Mouse (Mus musculus) MEL (cell line): ENCODE measurements around the gene Med15. TPM values are rescaled to one million over a fixed set of nuclear protein-coding genes. Genes with fewer than 3 reads are reported as not detected.

Experiments used
- DNase-seq: peaks from one replicate; pipeline ENCODE4 v3.0.0; 2011; ENCODE audit warnings: low read depth, low spot score
- H3K27ac ChIP-seq: 2 replicates; pipeline ENCODE4 v1.5.1; 2012; ENCODE audit warnings: low read depth, mild to moderate bottlenecking, control low read depth, low read length, moderate library complexity; ENCODE audit not compliant: control insufficient read depth
- H3K27me3 ChIP-seq, 2 experiments: fragments of 150-350 bp in 1 of 2; sonication (generic) in 1 of 2; 2 replicates each; pipeline ENCODE4 v1.6.1; 2012; ENCODE audit warnings: low read length in 2 of 2, mild to moderate bottlenecking in 2 of 2, improper control_type of control experiment in 1 of 2, moderate library complexity in 1 of 2; ENCODE audit not compliant: insufficient read depth in 2 of 2, control insufficient read depth in 1 of 2
- H3K36me3 ChIP-seq, 2 experiments: 2 replicates each; pipeline ENCODE4 v1.6.1; 2012 to 2014; ENCODE audit warnings: low read length in 2 of 2, improper control_type of control experiment in 1 of 2, inconsistent platforms in 1 of 2, mild to moderate bottlenecking in 1 of 2; ENCODE audit not compliant: insufficient read depth in 2 of 2, control insufficient read depth in 1 of 2
- H3K4me1 ChIP-seq, 2 experiments: fragments of 150-350 bp in 1 of 2; sonication (generic) in 1 of 2; 2 replicates each; pipeline ENCODE4 v1.6.1; 2012; ENCODE audit warnings: low read length in 2 of 2, improper control_type of control experiment in 1 of 2, mild to moderate bottlenecking in 1 of 2; ENCODE audit not compliant: insufficient read depth in 2 of 2, control insufficient read depth in 1 of 2
- H3K4me3 ChIP-seq, 2 experiments: fragments of 150-350 bp in 1 of 2; sonication (generic) in 1 of 2; 2 replicates each; pipeline ENCODE4 v1.5.1; 2012; ENCODE audit warnings: low read depth in 2 of 2, low read length in 2 of 2, mild to moderate bottlenecking in 2 of 2, moderate library complexity in 2 of 2, control low read depth in 1 of 2, improper control_type of control experiment in 1 of 2; ENCODE audit not compliant: control insufficient read depth in 1 of 2, insufficient read depth in 1 of 2
- H3K79me2 ChIP-seq: 2 replicates; pipeline ENCODE4 v1.6.1; 2012; ENCODE audit warnings: mild to moderate bottlenecking, low read length, moderate library complexity; ENCODE audit not compliant: control insufficient read depth, poor library complexity, insufficient read depth
- H3K9ac ChIP-seq: 2 replicates; pipeline ENCODE4 v1.6.1; 2012; ENCODE audit warnings: low read depth, mild to moderate bottlenecking, control low read depth, low read length, moderate library complexity; ENCODE audit not compliant: control insufficient read depth, poor library complexity, severe bottlenecking
- H3K9me3 ChIP-seq: fragments of 150-350 bp; sonication (generic); replicated peaks from 2 replicates; pipeline ENCODE4 v1.6.1; 2012; ENCODE audit warnings: mild to moderate bottlenecking, low read length, improper control_type of control experiment, moderate library complexity; ENCODE audit not compliant: insufficient read depth
- CHD1 ChIP-seq: IDR thresholded peaks from 2 replicates; pipeline ENCODE4 v1.6.1; 2012; ENCODE audit warnings: low read depth, mild to moderate bottlenecking, inconsistent platforms, low read length, improper control_type of control experiment
- CHD2 ChIP-seq: IDR thresholded peaks from 2 replicates; pipeline ENCODE4 v1.6.1; 2011; ENCODE audit warnings: low read length, improper control_type of control experiment
- CTCF ChIP-seq, 3 experiments: IDR thresholded peaks in 2 of 3; conservative IDR thresholded peaks in 1 of 3; 2 replicates each; pipeline ENCODE4 v1.5.1; 2011 to 2012; ENCODE audit warnings: low read length in 3 of 3, low read depth in 2 of 3, mild to moderate bottlenecking in 2 of 3, improper control_type of control experiment in 1 of 3, inconsistent platforms in 1 of 3, mixed read lengths in 1 of 3, moderate library complexity in 1 of 3; ENCODE audit not compliant: control insufficient read depth in 1 of 3, insufficient read depth in 1 of 3, poor library complexity in 1 of 3, severe bottlenecking in 1 of 3
- E2F4 ChIP-seq: IDR thresholded peaks from 2 replicates; pipeline ENCODE4 v1.6.1; 2011; ENCODE audit warnings: low read depth, low read length, improper control_type of control experiment, borderline replicate concordance
- ELF1 ChIP-seq: IDR thresholded peaks from 2 replicates; pipeline ENCODE4 v1.6.1; 2014; ENCODE audit warnings: low read depth, mild to moderate bottlenecking, inconsistent platforms, low read length, improper control_type of control experiment, moderate library complexity
- EP300 ChIP-seq, 2 experiments: IDR thresholded peaks; 2 replicates each; pipeline ENCODE4 v1.6.1; 2011; ENCODE audit warnings: improper control_type of control experiment in 2 of 2, low read length in 2 of 2, low read depth in 1 of 2, mild to moderate bottlenecking in 1 of 2
- ETS1 ChIP-seq: IDR thresholded peaks from 2 replicates; pipeline ENCODE4 v1.6.1; 2012; ENCODE audit warnings: low read depth, mild to moderate bottlenecking, inconsistent platforms, low read length, improper control_type of control experiment, moderate library complexity
- GATA1 ChIP-seq: IDR thresholded peaks from 2 replicates; pipeline ENCODE4 v1.6.1; 2011; ENCODE audit warnings: low read depth, low read length, improper control_type of control experiment
- JUND ChIP-seq: IDR thresholded peaks from 2 replicates; pipeline ENCODE4 v1.6.1; 2011; ENCODE audit warnings: low read depth, mild to moderate bottlenecking, improper control_type of control experiment, low read length
- KAT2A ChIP-seq: conservative IDR thresholded peaks from 2 replicates; pipeline ENCODE4 v1.6.1; 2012; ENCODE audit warnings: low read depth, low read length, improper control_type of control experiment, inconsistent platforms
- MAFK ChIP-seq: IDR thresholded peaks from 2 replicates; pipeline ENCODE4 v1.6.1; 2011; ENCODE audit warnings: low read depth, mild to moderate bottlenecking, low read length, improper control_type of control experiment, borderline replicate concordance
- MAZ ChIP-seq: IDR thresholded peaks from 2 replicates; pipeline ENCODE4 v1.6.1; 2012; ENCODE audit warnings: low read depth, mild to moderate bottlenecking, inconsistent platforms, low read length, improper control_type of control experiment
- MEF2A ChIP-seq: IDR thresholded peaks from 2 replicates; pipeline ENCODE4 v1.6.1; 2014; ENCODE audit warnings: low read depth, mild to moderate bottlenecking, inconsistent platforms, low read length, improper control_type of control experiment; ENCODE audit not compliant: poor library complexity, insufficient replicate concordance, severe bottlenecking; ENCODE audit errors: extremely low read depth
- MYC ChIP-seq: IDR thresholded peaks from 2 replicates; pipeline ENCODE4 v1.6.1; 2011; ENCODE audit warnings: low read depth, mild to moderate bottlenecking, low read length, improper control_type of control experiment, moderate library complexity
- NRF1 ChIP-seq: IDR thresholded peaks from 2 replicates; pipeline ENCODE4 v1.6.1; 2014; ENCODE audit warnings: low read depth, mild to moderate bottlenecking, inconsistent platforms, low read length, improper control_type of control experiment, moderate library complexity; ENCODE audit not compliant: poor library complexity, insufficient read depth, severe bottlenecking
- POLR2AphosphoS5 ChIP-seq: IDR thresholded peaks from 2 replicates; pipeline ENCODE4 v1.6.1; 2012; ENCODE audit warnings: low read depth, borderline replicate concordance, mild to moderate bottlenecking, inconsistent platforms, low read length, moderate library complexity, mixed read lengths
- RAD21 ChIP-seq: IDR thresholded peaks from 2 replicates; pipeline ENCODE4 v1.6.1; 2011; ENCODE audit warnings: mild to moderate bottlenecking, low read depth, low read length, improper control_type of control experiment
- SIN3A ChIP-seq: IDR thresholded peaks from 2 replicates; pipeline ENCODE4 v1.6.1; 2012; ENCODE audit warnings: low read length, improper control_type of control experiment, inconsistent platforms
- SMC3 ChIP-seq: IDR thresholded peaks from 2 replicates; pipeline ENCODE4 v1.6.1; 2011; ENCODE audit warnings: low read depth, low read length, improper control_type of control experiment
- TBP ChIP-seq: IDR thresholded peaks from 2 replicates; pipeline ENCODE4 v1.8.0; 2011; ENCODE audit warnings: low read depth, low read length, improper control_type of control experiment
- TCF12 ChIP-seq: IDR thresholded peaks from 2 replicates; pipeline ENCODE4 v1.6.1; 2014; ENCODE audit warnings: low read depth, mild to moderate bottlenecking, inconsistent platforms, low read length, improper control_type of control experiment, moderate library complexity
- USF2 ChIP-seq, 2 experiments: IDR thresholded peaks; 2 replicates each; pipeline ENCODE4 v1.6.1; 2011 to 2012; ENCODE audit warnings: improper control_type of control experiment in 2 of 2, low read length in 2 of 2, borderline replicate concordance in 1 of 2, inconsistent platforms in 1 of 2, low read depth in 1 of 2, mild to moderate bottlenecking in 1 of 2; ENCODE audit not compliant: insufficient read depth in 1 of 2
- ZMIZ1 ChIP-seq: IDR thresholded peaks from 2 replicates; pipeline ENCODE4 v1.6.1; 2012; ENCODE audit warnings: low read depth, mild to moderate bottlenecking, inconsistent platforms, low read length, improper control_type of control experiment, moderate library complexity
- ZNF384 ChIP-seq: IDR thresholded peaks from 2 replicates; pipeline ENCODE4 v1.6.1; 2012; ENCODE audit warnings: low read depth, mild to moderate bottlenecking, inconsistent platforms, low read length, improper control_type of control experiment
- polyA plus RNA-seq, 2 experiments: library from polyadenylated mRNA; stranded (reverse) in 1 of 2; unstranded in 1 of 2; fragments of >175 nt in 1 of 2; fragments of >200 nt in 1 of 2; gene quantifications; 2 replicates each; pipeline versions ENCODE4 v1.2.1 to v1.2.4; 2012; ENCODE audit warnings: low replicate concordance in 2 of 2, low read depth in 1 of 2; ENCODE audit not compliant: insufficient read length in 2 of 2, insufficient read depth in 1 of 2, missing spikeins in 1 of 2
- total RNA-seq: library from RNA; depleted of rRNA; stranded (reverse); fragments of 300-350 nt; gene quantifications from 2 replicates; pipeline ENCODE4 v1.2.3, GENCODE M21; 2012

Gene Med15
- total and polyA plus RNA-seq, 3 experiments, result 25.9 to 62.0 TPM; not detected in 1

DNA sequence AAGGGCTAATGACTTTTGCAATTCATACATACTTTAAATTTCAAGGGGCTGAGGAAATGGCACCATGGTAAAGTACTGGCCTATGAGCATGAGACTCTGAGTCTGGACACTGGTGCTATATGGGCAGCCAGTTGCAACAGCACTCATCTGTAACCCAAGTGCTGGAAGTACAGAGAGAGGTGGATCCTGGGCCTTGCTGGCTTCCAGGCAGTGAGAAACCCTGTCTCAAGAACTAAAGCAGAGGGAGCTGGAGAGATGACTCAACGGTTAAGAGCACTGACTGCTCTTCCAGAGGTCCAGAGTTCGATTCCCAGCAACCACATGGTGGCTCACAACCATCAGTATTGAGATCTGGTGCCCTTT, 31.7 kb downstream of the Med15 start:
- no peaks in the 10 kb centered on the region for H3K9me3 ChIP-seq
- H3K36me3 ChIP-seq, result peaks cover 0 to 10% of the 10 kb centered on the region in 2 experiments; a peak in 2 of 4 replicates
- no peaks in the 10 kb centered on the region for H3K27me3 ChIP-seq
- H3K79me2 ChIP-seq, result 0 out of 2 replicates have a peak, but pooled peaks cover 1% of the 10 kb centered on the region
- no peak overlapping the region for H3K27ac ChIP-seq
- TF ChIP-seq NRF1 (no peak), E2F4 (no peak), EP300 (IDR thresholded peaks at IDR 0.05; ENCODE audit: low read depth in 1 of 2, low read length in 2 of 2) (no peak), MYC (no peak), USF2 (IDR thresholded peaks at IDR 0.05; ENCODE audit: borderline replicate concordance in 1 of 2, insufficient read depth in 1 of 2, low read depth in 1 of 2, low read length in 2 of 2) (no peak), ELF1 (no peak), ZMIZ1 (no peak), ETS1 (no peak), POLR2AphosphoS5 (no peak), ZNF384 (no peak), GATA1 (no peak), KAT2A (no peak)
- no peak for DNase-seq
- no peak overlapping the region for H3K4me3 ChIP-seq
- H3K9ac ChIP-seq, result no peak overlapping the region
- no peaks in the 10 kb centered on the region for H3K4me1 ChIP-seq

DNA sequence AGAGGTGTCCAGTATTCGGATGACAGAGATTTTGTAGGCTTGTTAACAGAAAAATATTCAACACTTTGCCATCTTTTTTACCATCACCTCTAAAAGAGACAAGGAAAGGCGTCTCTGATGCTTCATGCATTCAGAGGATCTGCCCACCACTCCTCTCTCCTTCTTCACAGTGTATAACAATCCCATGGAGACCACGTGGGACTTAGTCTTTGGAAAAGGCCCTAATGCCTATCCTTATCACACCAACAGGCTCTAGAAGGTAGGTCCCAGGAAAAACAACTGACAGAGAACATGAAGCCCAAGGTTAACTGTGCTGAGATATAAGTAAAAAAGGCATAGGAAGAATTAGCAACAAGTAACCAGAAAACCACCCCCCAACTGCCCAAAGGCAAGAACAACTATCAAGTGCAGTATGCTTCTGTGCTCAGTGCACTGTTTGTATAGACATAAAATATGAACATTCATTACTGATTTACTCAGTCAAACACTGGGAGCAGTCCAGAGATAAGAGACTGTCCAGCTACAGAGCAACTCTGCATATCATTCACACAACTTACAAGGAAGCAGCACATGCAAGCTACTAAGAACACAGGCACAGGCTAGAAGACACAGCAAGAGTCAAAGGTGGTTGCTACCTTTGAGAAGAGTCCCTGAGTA, 32.2 kb downstream of the Med15 start:
- Histone ChIP-seq H3K79me2 (0 out of 2 replicates have a peak, but pooled peaks cover 1% of the 10 kb centered on the region), H3K27ac (no peak overlapping the region), H3K4me3 (no peak overlapping the region), H3K9ac (no peak overlapping the region), H3K36me3 (peaks cover 0 to 14% of the 10 kb centered on the region in 2 experiments; a peak in 2 of 4 replicates), H3K4me1 (no peaks in the 10 kb centered on the region), H3K27me3 (no peaks in the 10 kb centered on the region), H3K9me3 (no peaks in the 10 kb centered on the region)
- TF ChIP-seq SIN3A (no peak), MEF2A (no peak), RAD21 (no peak), SMC3 (no peak), ZNF384 (no peak), CHD2 (no peak), TBP (no peak), JUND (no peak), CHD1 (no peak), TCF12 (no peak), EP300 (IDR thresholded peaks at IDR 0.05; ENCODE audit: low read depth in 1 of 2, low read length in 2 of 2) (no peak), CTCF (IDR thresholded peaks at IDR 0.05 in 2 of 3, conservative IDR thresholded peaks at IDR 0.05 in 1 of 3; ENCODE audit: control insufficient read depth in 1 of 3, insufficient read depth in 1 of 3, low read depth in 2 of 3, low read length in 3 of 3, poor library complexity in 1 of 3, severe bottlenecking in 1 of 3) (no peak), E2F4 (no peak), ELF1 (no peak), KAT2A (no peak), MAFK (no peak), MAZ (no peak)
- no peak for DNase-seq
